Mouse (Mus musculus): Measurements from ENCODE around the gene Cdsn. TPM values are rescaled to one million over a fixed set of nuclear protein-coding genes. Genes with fewer than 3 reads are reported as not detected.

Gene Cdsn
- 0.13 TPM in 1 of 2 replicates, not detected in the other for polyA plus RNA-seq (2014; fragmentation: Nextera tagmentation; extraction: Ambion mirVana)

DNA sequence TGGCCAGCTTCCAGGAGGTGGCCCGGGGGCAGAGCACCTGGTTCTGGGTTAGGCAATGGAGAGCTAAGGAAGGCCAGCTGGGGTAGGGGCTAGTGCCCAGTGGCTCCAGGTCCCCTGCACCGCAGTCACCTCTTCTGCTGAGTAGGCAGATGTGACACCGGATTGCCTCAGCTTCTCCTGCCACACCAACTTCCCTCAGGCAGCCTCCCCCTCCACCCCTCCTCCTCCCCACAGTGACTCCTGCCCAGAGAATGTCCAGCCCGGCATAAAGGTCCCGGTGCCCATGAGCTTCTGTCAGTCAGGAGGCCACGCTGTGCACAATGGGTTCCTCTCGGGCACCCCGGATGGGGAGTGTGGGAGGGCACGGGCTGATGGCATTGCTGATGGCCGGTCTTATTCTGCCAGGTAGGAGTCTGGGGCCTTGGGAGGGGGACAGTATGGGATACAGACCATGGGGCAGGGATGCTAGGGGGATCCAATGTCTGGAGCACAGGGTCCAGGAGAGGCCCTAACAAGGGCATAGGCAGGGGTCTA lies at the start of gene Cdsn:
TSS of gene Cdsn (plus strand) at position 248 of the 534 bp plus-strand sequence.
- Histone ChIP-seq H3K4me1 (ENCODE audit: control insufficient read depth, insufficient read depth, low read length) (no peaks in the 10 kb centered on the region), H3K9ac (ENCODE audit: low read length) (no peak within 1 kb of the TSS), H3K27ac (ENCODE audit: low read depth, low read length) (no peak within 1 kb of the TSS), H3K4me2 (ENCODE audit: low read depth) (no peak within 1 kb of the TSS), H3K27me3 (ENCODE audit: control insufficient read depth, insufficient read depth, low read length) (no peaks in the 10 kb centered on the region), H3K36me3 (ENCODE audit: control insufficient read depth, insufficient read depth, low read length) (no peaks in the 10 kb centered on the region), H3K4me3 (ENCODE audit: low read depth, low read length) (no peak within 1 kb of the TSS), H3K9me3 (ENCODE audit: control insufficient read depth, low read length) (no peaks in the 10 kb centered on the region)
- DNase-seq (ENCODE audit: low spot score) (no peak), ATAC-seq (ENCODE audit: insufficient read depth, low FRiP score, low TSS enrichment) (no peak)
- WGBS: 77% methylated on average over 10 of the region's 10 CpGs

DNA sequence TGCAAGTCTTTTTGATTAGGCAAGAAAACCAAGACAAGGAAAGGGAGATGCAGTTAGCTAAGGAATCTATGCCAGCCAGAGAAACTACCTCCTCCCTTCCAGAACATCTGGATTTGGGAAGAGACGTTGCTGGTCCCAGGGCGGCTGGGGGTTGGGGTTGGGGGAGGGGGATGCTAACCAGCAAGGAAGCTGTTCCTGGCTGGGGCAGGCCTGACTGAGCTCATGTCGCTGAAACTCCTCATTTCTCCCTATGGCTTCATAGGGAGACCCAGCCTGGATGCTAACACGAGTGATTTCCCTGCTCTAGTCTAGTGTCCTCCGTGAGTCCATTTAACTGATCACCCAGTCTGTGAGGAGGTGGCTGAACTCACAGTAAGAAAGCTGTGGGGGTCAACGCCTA lies 49.7 kb upstream of the Cdsn start:
- Histone ChIP-seq H3K27ac (ENCODE audit: low read depth, low read length) (no peak overlapping the region), H3K9ac (ENCODE audit: low read length) (no peak overlapping the region), H3K27me3 (ENCODE audit: control insufficient read depth, insufficient read depth, low read length) (peaks cover 19% of the 10 kb centered on the region), H3K4me1 (ENCODE audit: control insufficient read depth, insufficient read depth, low read length) (0 out of 2 replicates have a peak, but pooled peaks cover 3% of the 10 kb centered on the region), H3K4me2 (ENCODE audit: low read depth) (no peak overlapping the region), H3K9me3 (ENCODE audit: control insufficient read depth, low read length) (no peaks in the 10 kb centered on the region), H3K36me3 (ENCODE audit: control insufficient read depth, insufficient read depth, low read length) (no peaks in the 10 kb centered on the region), H3K4me3 (ENCODE audit: low read depth, low read length) (no peak overlapping the region)
- ATAC-seq (ENCODE audit: insufficient read depth, low FRiP score, low TSS enrichment): no peak
- DNase-seq (ENCODE audit: low spot score): no peak
- WGBS: 5% methylated on average over 6 of the region's 6 CpGs

DNA sequence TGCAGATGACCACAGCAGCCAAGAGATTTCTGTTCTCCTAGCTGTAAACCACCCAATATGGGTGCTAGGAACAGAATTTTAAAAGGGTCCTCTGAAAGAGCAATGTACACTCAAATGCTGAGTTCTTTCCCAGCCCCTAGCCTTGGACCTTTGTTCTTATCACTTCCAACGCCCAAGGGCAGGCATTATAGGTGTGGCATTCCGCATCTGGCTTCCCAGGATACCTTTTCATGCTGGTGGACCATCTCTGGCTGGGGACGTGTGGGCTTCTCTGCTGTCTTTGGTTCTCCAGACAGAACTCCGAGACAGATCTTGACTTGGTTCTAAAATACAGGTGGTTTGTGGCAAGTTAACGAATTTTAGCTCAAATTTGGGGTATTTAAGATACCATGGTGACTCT lies 49.2 kb upstream of the Cdsn start:
- Histone ChIP-seq H3K9me3 (ENCODE audit: control insufficient read depth, low read length) (no peaks in the 10 kb centered on the region), H3K27me3 (ENCODE audit: control insufficient read depth, insufficient read depth, low read length) (peaks cover 19% of the 10 kb centered on the region), H3K4me1 (ENCODE audit: control insufficient read depth, insufficient read depth, low read length) (0 out of 2 replicates have a peak, but pooled peaks cover 3% of the 10 kb centered on the region), H3K4me2 (ENCODE audit: low read depth) (no peak overlapping the region), H3K4me3 (ENCODE audit: low read depth, low read length) (no peak overlapping the region), H3K9ac (ENCODE audit: low read length) (no peak overlapping the region), H3K36me3 (ENCODE audit: control insufficient read depth, insufficient read depth, low read length) (no peaks in the 10 kb centered on the region), H3K27ac (ENCODE audit: low read depth, low read length) (no peak overlapping the region)
- WGBS: 47% methylated on average over 5 of the region's 5 CpGs
- ATAC-seq (ENCODE audit: insufficient read depth, low FRiP score, low TSS enrichment) (no peak), DNase-seq (ENCODE audit: low spot score) (no peak)

DNA sequence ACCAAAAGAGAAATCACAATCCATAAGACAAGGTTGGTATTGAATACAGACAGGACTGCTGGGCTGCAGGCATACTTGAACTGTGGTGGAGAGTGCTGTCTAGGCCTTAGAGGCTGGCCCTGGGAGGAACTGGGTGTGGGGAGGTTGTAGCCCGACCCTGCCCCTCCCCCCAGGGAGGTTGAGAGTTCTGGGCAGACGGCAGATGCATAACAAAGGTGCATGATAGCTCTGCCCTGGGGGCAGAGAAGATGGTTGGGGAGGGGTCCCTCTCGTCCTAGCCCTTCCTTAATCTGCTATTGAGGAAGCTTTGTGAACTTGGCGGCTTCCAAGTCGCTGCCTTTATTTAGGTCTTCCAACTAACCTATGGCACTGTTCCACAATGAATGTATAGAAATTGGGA lies 48.1 kb upstream of the Cdsn start:
- 11% methylated on average over 5 of the region's 5 CpGs for whole genome bisulfite sequencing
- Histone ChIP-seq H3K4me2 (ENCODE audit: low read depth) (no peak overlapping the region), H3K9me3 (ENCODE audit: control insufficient read depth, low read length) (no peaks in the 10 kb centered on the region), H3K36me3 (ENCODE audit: control insufficient read depth, insufficient read depth, low read length) (no peaks in the 10 kb centered on the region), H3K27ac (ENCODE audit: low read depth, low read length) (no peak overlapping the region), H3K9ac (ENCODE audit: low read length) (no peak overlapping the region), H3K4me3 (ENCODE audit: low read depth, low read length) (no peak overlapping the region), H3K4me1 (ENCODE audit: control insufficient read depth, insufficient read depth, low read length) (0 out of 2 replicates have a peak, but pooled peaks cover 3% of the 10 kb centered on the region), H3K27me3 (ENCODE audit: control insufficient read depth, insufficient read depth, low read length) (peaks cover 19% of the 10 kb centered on the region)
- no peak for DNase-seq (ENCODE audit: low spot score)
- no peak for ATAC-seq (ENCODE audit: insufficient read depth, low FRiP score, low TSS enrichment)

DNA sequence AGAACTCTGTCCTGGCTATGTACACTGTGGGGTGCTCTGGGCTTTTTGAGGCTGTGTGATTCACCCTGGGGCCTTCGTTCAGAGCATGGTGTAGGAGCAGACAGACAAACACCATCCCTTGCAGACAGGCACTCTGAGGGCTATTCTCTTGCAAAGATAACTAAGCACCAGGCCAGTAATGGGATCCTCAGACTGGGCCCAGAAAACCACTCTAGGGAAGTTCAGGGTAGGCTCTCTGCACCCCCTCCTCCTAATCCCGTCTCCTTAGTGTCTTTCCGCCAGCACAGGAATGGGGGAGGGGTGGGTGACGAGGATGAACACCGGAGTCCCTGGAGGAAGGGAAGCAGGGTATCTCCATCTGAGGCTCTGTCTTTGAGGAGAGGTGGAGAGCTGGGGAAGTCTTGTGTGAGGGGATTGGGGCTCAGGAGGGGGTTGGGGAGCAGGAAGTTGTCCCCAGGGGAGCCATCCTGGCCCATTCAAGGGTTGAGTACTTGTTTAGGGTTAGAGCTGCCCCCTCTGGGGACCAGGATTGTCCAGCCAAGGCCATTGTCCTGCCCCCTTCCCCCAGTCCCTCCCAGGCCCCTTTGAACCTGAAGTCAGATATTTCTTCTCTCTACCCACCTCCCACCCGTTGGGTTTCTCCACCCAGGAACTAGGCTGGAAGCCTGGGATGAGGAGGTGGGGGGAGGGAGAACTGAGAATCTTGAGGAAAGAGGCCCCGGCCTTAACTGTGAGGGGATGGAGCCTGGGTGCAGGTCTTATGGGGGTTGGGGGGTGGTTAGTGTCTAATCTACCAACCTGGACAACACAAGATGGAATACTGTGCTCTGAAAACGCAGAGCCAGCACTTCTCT lies 47.1 kb upstream of the Cdsn start:
- 19% methylated on average over 8 of the region's 8 CpGs for WGBS
- DNase-seq (ENCODE audit: low spot score) (no peak), ATAC-seq (ENCODE audit: insufficient read depth, low FRiP score, low TSS enrichment) (no peak)
- Histone ChIP-seq H3K4me2 (ENCODE audit: low read depth) (no peak overlapping the region), H3K9ac (ENCODE audit: low read length) (no peak overlapping the region), H3K4me3 (ENCODE audit: low read depth, low read length) (no peak overlapping the region), H3K27me3 (ENCODE audit: control insufficient read depth, insufficient read depth, low read length) (peaks cover 19% of the 10 kb centered on the region), H3K9me3 (ENCODE audit: control insufficient read depth, low read length) (no peaks in the 10 kb centered on the region), H3K27ac (ENCODE audit: low read depth, low read length) (no peak overlapping the region), H3K4me1 (ENCODE audit: control insufficient read depth, insufficient read depth, low read length) (0 out of 2 replicates have a peak, but pooled peaks cover 3% of the 10 kb centered on the region), H3K36me3 (ENCODE audit: control insufficient read depth, insufficient read depth, low read length) (no peaks in the 10 kb centered on the region)

DNA sequence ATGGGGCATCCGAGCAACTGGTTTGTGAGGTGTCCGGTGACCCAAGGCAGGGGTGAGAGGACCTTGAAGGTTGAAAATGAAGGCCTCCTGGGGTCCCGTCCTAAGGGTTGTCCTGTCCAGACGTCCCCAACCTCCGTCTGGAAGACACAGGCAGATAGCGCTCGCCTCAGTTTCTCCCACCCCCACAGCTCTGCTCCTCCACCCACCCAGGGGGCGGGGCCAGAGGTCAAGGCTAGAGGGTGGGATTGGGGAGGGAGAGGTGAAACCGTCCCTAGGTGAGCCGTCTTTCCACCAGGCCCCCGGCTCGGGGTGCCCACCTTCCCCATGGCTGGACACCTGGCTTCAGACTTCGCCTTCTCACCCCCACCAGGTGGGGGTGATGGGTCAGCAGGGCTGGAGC lies 46.2 kb upstream of the Cdsn start, which contains the start of gene Pou5f1:
TSS of gene Pou5f1 (plus strand) at position 243 of the 400 bp plus-strand sequence.
- Histone ChIP-seq H3K9me3 (ENCODE audit: control insufficient read depth, low read length) (no peaks in the 10 kb centered on the region), H3K27me3 (ENCODE audit: control insufficient read depth, insufficient read depth, low read length) (peaks cover 19% of the 10 kb centered on the region), H3K36me3 (ENCODE audit: control insufficient read depth, insufficient read depth, low read length) (no peaks in the 10 kb centered on the region), H3K9ac (ENCODE audit: low read length) (no peak within 1 kb of the TSS), H3K27ac (ENCODE audit: low read depth, low read length) (no peak within 1 kb of the TSS), H3K4me3 (ENCODE audit: low read depth, low read length) (no peak within 1 kb of the TSS), H3K4me1 (ENCODE audit: control insufficient read depth, insufficient read depth, low read length) (0 out of 2 replicates have a peak, but pooled peaks cover 3% of the 10 kb centered on the region), H3K4me2 (ENCODE audit: low read depth) (no peak within 1 kb of the TSS)
- 39% methylated on average over 11 of the region's 13 CpGs for WGBS
- no peak for ATAC-seq (ENCODE audit: insufficient read depth, low FRiP score, low TSS enrichment)
- DNase-seq (ENCODE audit: low spot score): no peak

DNA sequence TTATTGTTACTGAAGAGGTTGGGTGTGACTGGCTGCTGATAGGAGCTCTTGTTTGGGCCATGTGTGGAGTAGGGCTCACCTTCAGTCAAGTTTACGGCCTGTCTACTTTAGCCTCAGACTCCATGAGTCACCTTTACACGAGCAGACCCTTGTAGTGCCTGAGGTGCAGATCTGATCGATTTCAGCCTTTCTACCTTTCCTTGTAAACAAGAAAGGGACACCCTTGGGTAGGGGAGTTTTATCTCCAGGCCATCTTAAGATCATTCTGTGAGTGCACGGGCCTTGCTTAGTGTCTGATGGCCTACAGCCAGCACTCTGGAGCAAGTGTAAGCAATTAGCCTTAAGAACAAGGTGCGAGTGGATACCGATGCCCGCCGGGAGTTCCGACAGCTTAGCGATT lies 45.0 kb upstream of the Cdsn start:
- 13% methylated on average over 10 of the region's 10 CpGs for WGBS
- H3K36me3 ChIP-seq (ENCODE audit: control insufficient read depth, insufficient read depth, low read length): no peaks in the 10 kb centered on the region
- DNase-seq (ENCODE audit: low spot score) (no peak), ATAC-seq (ENCODE audit: insufficient read depth, low FRiP score, low TSS enrichment) (no peak)
- no peak overlapping the region for H3K9ac ChIP-seq (ENCODE audit: low read length)
- H3K27me3 ChIP-seq (ENCODE audit: control insufficient read depth, insufficient read depth, low read length): peaks cover 19% of the 10 kb centered on the region
- H3K27ac ChIP-seq (ENCODE audit: low read depth, low read length): no peak overlapping the region
- H3K4me3 ChIP-seq (ENCODE audit: low read depth, low read length): no peak overlapping the region
- no peak overlapping the region for H3K4me2 ChIP-seq (ENCODE audit: low read depth)
- 0 out of 2 replicates have a peak, but pooled peaks cover 3% of the 10 kb centered on the region for H3K4me1 ChIP-seq (ENCODE audit: control insufficient read depth, insufficient read depth, low read length)
- no peaks in the 10 kb centered on the region for H3K9me3 ChIP-seq (ENCODE audit: control insufficient read depth, low read length)

DNA sequence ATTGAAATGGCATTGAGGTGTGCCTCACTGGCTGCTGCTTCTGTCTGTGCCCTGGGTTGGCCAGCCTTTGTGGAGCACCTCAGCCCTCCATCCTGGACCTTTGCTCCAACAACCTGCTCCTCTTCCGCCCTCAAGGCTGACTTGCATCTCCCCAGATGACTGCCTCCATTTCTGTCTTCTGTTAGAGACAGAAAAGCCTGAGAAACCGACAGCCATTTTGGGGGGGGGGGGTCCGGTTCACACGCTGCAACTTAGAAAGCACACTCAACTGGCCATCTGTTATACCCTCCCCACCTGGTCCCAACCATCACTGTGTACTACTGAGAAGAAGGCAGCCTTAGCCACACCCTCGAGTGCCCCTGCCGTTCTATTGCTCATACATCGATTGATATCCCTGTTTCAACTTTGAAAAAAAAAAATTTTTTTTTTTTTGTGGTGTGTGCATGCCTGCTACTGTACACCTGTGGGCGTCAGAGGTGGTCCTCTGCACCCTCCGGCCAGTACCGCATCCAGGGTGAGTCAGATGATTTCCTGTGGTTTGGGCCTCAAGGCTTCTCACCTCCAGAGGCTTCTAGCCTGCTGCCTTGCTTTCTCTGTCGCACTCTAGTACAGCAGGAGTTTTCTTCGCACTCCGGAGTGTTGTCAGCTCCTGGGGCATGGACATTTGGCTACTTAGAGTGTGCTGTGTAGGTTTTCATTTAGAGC lies 44.2 kb upstream of the Cdsn start:
- ATAC-seq (ENCODE audit: insufficient read depth, low FRiP score, low TSS enrichment) (no peak), DNase-seq (ENCODE audit: low spot score) (no peak)
- Histone ChIP-seq H3K4me2 (ENCODE audit: low read depth) (no peak overlapping the region), H3K9me3 (ENCODE audit: control insufficient read depth, low read length) (no peaks in the 10 kb centered on the region), H3K27ac (ENCODE audit: low read depth, low read length) (no peak overlapping the region), H3K4me1 (ENCODE audit: control insufficient read depth, insufficient read depth, low read length) (0 out of 2 replicates have a peak, but pooled peaks cover 3% of the 10 kb centered on the region), H3K36me3 (ENCODE audit: control insufficient read depth, insufficient read depth, low read length) (no peaks in the 10 kb centered on the region), H3K9ac (ENCODE audit: low read length) (no peak overlapping the region), H3K27me3 (ENCODE audit: control insufficient read depth, insufficient read depth, low read length) (peaks cover 19% of the 10 kb centered on the region), H3K4me3 (ENCODE audit: low read depth, low read length) (no peak overlapping the region)
- WGBS: 22% methylated on average over 13 of the region's 13 CpGs

All from neural tube, embryonic 11.5 days (tissue).